Mouse (Mus musculus) midbrain, postnatal 0 days (tissue): ENCODE measurements around the gene Slc24a3. TPM values are rescaled to one million over a fixed set of nuclear protein-coding genes. Genes with fewer than 3 reads are reported as not detected.
A peak's percentile ranks its signal among the peaks of the same experiment; 100 is the strongest.

Source experiments
- ATAC-seq: fragments of 200-750 bp; cut with Nextera tagmentation; 2 replicates; pipeline ENCODE4 v1.8.0; 2017; ENCODE audit warnings: moderate number of reproducible peaks, mild to moderate bottlenecking, moderate TSS enrichment, moderate library complexity; ENCODE audit not compliant: low FRiP score
- DNase-seq: peaks from one replicate; pipeline ENCODE4 v3.0.0-alpha.2; 2015; ENCODE audit warnings: low spot score
- H3K27ac ChIP-seq: fragments of 300-500 bp; sonication (generic); 2 replicates; pipeline ENCODE4 v1.5.1; 2014; ENCODE audit warnings: low read depth, mild to moderate bottlenecking, low read length, mixed read lengths
- H3K27me3 ChIP-seq: fragments of 300-500 bp; sonication (generic); 2 replicates; pipeline ENCODE4 v1.6.1; 2014; ENCODE audit warnings: low read length, control low read depth, mixed read lengths; ENCODE audit not compliant: insufficient read depth
- H3K36me3 ChIP-seq: fragments of 300-500 bp; sonication (generic); 2 replicates; pipeline ENCODE4 v1.6.1; 2014; ENCODE audit warnings: low read length, control low read depth, mixed read lengths; ENCODE audit not compliant: insufficient read depth
- H3K4me1 ChIP-seq: fragments of 300-500 bp; sonication (generic); 2 replicates; pipeline ENCODE4 v1.6.1; 2014; ENCODE audit warnings: mild to moderate bottlenecking, control low read depth, antibody characterized with exemption, low read length, mixed read lengths; ENCODE audit not compliant: insufficient read depth
- H3K4me2 ChIP-seq: fragments of 300-500 bp; sonication (generic); 2 replicates; pipeline ENCODE4 v1.6.1; 2014; ENCODE audit warnings: low read depth, mild to moderate bottlenecking, low read length, mixed read lengths; ENCODE audit not compliant: poor library complexity, severe bottlenecking
- H3K4me3 ChIP-seq: fragments of 300-500 bp; sonication (generic); 2 replicates; pipeline ENCODE4 v1.5.1; 2014; ENCODE audit warnings: low read depth, mild to moderate bottlenecking, low read length, moderate library complexity
- H3K9ac ChIP-seq: fragments of 300-500 bp; sonication (generic); replicated peaks from 2 replicates; pipeline ENCODE4 v1.6.1; 2014; ENCODE audit warnings: mild to moderate bottlenecking, low read length, moderate library complexity, mixed read lengths; ENCODE audit not compliant: poor library complexity, severe bottlenecking
- H3K9me3 ChIP-seq: fragments of 300-500 bp; sonication (generic); 2 replicates; pipeline ENCODE4 v1.6.1; 2016; ENCODE audit warnings: low read length, control low read depth
- CTCF ChIP-seq: IDR thresholded peaks from 2 replicates; pipeline ENCODE4 v1.5.1; 2016; ENCODE audit warnings: antibody characterized with exemption, mild to moderate bottlenecking
- WGBS: fragments of 180-500 bp; shearing (Covaris S2); extraction: QIAGEN DNeasy Blood & Tissue Kit; methylation state at CpG from one replicate; pipeline ENCODE4 v1.1.7; 2014; 5-methylcytosine and 5-hydroxymethylcytosine counted together
- polyA plus RNA-seq: library from polyadenylated mRNA; unstranded; fragments of >200 nt; fragmentation: Nextera tagmentation; extraction: Ambion mirVana; gene quantifications from 2 replicates; pipeline ENCODE4 v1.2.1, GENCODE M21; 2015
- total RNA-seq: library from RNA; depleted of rRNA; stranded (reverse); fragments of >200 nt; gene quantifications from 2 replicates; pipeline ENCODE4 v1.2.3, GENCODE M21; 2014

The Slc24a3 gene
- total and polyA plus RNA-seq, 2 experiments from 2014 or later, result 34.5 to 65.7 TPM

DNA sequence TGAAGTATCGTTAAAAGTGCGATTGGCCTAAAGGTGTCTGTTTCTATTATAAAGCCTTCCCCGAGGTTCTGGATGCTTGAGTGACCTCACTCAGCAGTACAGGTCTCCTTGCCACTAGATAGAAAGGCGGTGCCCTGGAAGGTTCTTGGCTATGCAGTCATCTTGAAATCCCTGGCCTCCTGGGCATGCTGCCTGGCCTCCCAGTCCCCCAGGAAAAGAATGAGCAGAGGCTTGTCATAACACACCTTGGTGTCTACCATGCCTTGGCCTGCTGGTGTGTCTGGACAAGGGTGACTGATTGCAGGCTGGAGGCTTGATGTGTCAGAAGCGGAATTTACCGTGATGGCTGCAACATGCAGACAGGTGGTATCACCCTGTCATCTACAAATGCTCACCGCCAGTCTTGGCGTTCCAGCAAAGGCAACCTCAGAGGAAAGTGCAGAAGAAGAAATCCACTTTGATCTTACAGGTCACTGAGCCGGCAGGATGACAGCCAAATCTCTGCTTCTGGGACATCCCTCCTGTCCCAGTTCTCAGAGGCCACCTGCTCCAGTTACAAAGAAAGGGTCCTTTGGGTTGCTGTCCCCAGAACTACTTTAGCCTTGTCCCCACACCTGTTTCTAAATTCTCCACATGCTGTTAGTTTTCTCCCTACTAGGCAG is 106.6 kb downstream of the Slc24a3 start:
- Histone ChIP-seq H3K4me3 (no peak overlapping the region), H3K27me3 (no peaks in the 10 kb centered on the region), H3K36me3 (no peaks in the 10 kb centered on the region), H3K9me3 (peaks cover 3% of the 10 kb centered on the region; the same call in 1 of the 2 replicates), H3K27ac (no peak overlapping the region), H3K9ac (no peak overlapping the region), H3K4me1 (no peaks in the 10 kb centered on the region), H3K4me2 (no peak overlapping the region)
- ATAC-seq (no peak), DNase-seq (no peak)
- TF ChIP-seq CTCF, result no peak
- 93% methylated on average over 9 of the region's 9 CpGs for WGBS

DNA sequence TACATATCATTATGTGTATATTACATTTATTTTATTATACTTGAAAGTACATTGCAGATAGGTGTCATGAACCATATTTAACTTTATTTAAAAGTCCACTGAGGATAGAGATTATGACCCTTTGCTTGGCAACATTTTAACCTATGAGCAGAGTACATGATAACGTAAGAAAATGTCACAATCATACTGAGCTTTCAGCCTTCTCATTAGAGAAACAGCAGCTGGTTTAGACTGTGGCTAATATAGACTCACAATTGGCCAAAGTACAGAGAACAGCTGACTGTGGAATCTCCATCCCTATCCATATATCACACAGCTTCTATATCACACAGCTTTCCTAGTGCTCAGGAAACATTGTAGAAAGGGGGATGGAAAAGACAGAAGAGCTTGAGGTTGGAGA is 111.8 kb downstream of the Slc24a3 start:
- H3K4me2 ChIP-seq, result no peak overlapping the region
- no peak overlapping the region for H3K9ac ChIP-seq
- H3K4me3 ChIP-seq, result no peak overlapping the region
- H3K9me3 ChIP-seq, result no peaks in the 10 kb centered on the region
- H3K27ac ChIP-seq, result no peak overlapping the region
- ATAC-seq (no peak), DNase-seq (no peak)
- H3K36me3 ChIP-seq, result no peaks in the 10 kb centered on the region
- 79% methylated on average over 1 of the region's 1 CpGs for WGBS
- TF ChIP-seq CTCF, result no peak
- H3K4me1 ChIP-seq, result no peaks in the 10 kb centered on the region
- H3K27me3 ChIP-seq, result no peaks in the 10 kb centered on the region

DNA sequence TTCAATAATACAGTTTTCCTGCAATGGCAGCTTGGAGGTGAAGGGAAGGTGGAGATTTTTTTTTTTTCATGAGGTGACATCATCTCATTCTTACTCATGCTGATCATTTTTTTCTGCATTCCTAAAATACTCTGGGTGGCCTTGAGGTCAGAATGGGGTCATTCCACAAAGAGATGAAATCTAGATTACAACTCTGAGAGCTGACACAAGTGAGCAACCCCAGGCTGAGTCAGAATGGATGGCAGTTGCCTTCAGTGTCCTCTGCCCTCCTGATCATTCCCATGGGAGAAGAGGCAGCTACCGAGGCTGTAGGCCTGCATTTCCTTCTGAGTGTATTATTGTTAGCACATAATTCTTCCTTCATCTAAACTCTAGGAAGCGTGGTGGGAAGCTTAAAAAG is 116.2 kb downstream of the Slc24a3 start:
- ATAC-seq (no peak), DNase-seq (no peak)
- H3K36me3 ChIP-seq, result no peaks in the 10 kb centered on the region
- 62% methylated on average over 2 of the region's 2 CpGs for WGBS
- H3K4me3 ChIP-seq, result no peak overlapping the region
- no peak for TF ChIP-seq CTCF
- no peaks in the 10 kb centered on the region for H3K27me3 ChIP-seq
- no peak overlapping the region for H3K9ac ChIP-seq
- no peaks in the 10 kb centered on the region for H3K9me3 ChIP-seq
- H3K4me1 ChIP-seq, result no peaks in the 10 kb centered on the region
- H3K4me2 ChIP-seq, result no peak overlapping the region
- H3K27ac ChIP-seq, result no peak overlapping the region

DNA sequence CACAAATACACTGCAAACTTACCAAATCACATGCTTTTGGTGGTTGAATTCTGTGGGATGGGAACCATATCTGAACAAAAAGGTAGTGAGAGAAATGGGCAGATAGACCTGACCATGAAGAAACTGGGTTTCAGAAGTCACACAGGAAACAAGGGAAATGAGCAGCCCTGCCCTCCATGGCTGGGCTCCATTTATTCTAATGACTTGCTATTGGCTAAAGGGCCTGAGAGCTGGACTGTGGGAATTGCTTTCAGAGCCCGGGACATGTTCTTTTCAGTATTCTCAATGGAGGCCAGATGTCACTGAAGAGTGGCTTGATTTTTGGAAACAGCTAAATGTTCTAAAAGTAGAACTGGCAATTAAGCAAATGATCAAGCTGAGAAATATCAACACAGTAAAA is 120.9 kb downstream of the Slc24a3 start:
- no peak for TF ChIP-seq CTCF
- ATAC-seq (no peak; the same call in 1 of the 2 replicates), DNase-seq (peak; percentile 59)
- Histone ChIP-seq H3K27ac (no peak overlapping the region), H3K4me2 (no peak overlapping the region), H3K9me3 (no peaks in the 10 kb centered on the region), H3K4me3 (no peak overlapping the region), H3K27me3 (no peaks in the 10 kb centered on the region), H3K9ac (no peak overlapping the region), H3K4me1 (no peaks in the 10 kb centered on the region), H3K36me3 (no peaks in the 10 kb centered on the region)
- WGBS, result 62% methylated on average over 1 of the region's 1 CpGs

DNA sequence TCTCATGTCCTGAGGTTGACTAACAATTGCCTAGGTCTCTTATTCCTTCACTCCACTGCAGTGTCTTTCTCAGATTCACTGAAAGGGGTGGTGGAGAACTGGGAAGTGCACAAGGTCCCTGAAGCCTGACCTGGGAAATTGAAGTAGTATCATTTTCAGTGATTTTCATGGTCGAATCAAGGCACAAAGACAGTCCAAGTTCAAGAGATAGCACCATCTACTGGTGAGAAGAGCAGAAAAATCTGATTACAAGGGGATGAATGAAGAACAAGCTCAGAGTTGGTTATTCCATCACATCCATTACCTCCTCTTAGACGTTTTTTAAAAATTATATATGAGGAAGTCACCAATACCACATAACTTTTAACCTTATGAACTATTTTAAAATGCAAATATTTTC is 123.9 kb downstream of the Slc24a3 start:
- no peak for DNase-seq
- Histone ChIP-seq H3K27ac (no peak overlapping the region), H3K9me3 (no peaks in the 10 kb centered on the region), H3K27me3 (no peaks in the 10 kb centered on the region), H3K4me3 (no peak overlapping the region), H3K36me3 (no peaks in the 10 kb centered on the region), H3K4me2 (no peak overlapping the region), H3K4me1 (no peaks in the 10 kb centered on the region), H3K9ac (no peak overlapping the region)
- 26% methylated on average over 2 of the region's 2 CpGs for WGBS
- no peak for ATAC-seq
- peak; percentile 47 for TF ChIP-seq CTCF

DNA sequence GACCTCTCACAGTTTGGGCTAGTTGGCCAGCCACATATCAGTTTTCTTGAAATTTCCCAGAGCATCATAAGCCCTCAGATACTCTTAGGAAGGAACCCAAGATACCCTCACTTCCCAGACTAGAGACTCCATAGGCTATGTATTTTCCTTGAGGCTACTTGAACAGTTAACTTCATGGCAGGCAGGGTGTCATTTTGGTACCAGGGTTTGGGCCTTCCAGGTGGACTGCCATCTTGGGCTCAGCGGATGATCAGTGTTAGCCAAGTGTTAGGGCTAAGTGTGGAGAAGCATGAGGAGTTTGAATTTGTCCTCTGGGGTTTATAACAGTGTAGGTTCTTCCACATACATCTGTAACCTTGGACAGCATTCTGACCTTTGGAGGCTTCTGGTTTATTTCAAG is 124.6 kb downstream of the Slc24a3 start:
- no peaks in the 10 kb centered on the region for H3K9me3 ChIP-seq
- H3K36me3 ChIP-seq, result no peaks in the 10 kb centered on the region
- no peak overlapping the region for H3K4me2 ChIP-seq
- H3K27me3 ChIP-seq, result no peaks in the 10 kb centered on the region
- 96% methylated on average over 1 of the region's 1 CpGs for WGBS
- no peak overlapping the region for H3K4me3 ChIP-seq
- no peaks in the 10 kb centered on the region for H3K4me1 ChIP-seq
- DNase-seq (no peak), ATAC-seq (no peak)
- no peak overlapping the region for H3K9ac ChIP-seq
- no peak for TF ChIP-seq CTCF
- H3K27ac ChIP-seq, result no peak overlapping the region
